Mouse (Mus musculus): ENCODE data around the gene Trim39. TPM values are rescaled to one million over a fixed set of nuclear protein-coding genes. Genes with fewer than 3 reads are reported as not detected.

Gene Trim39
- polyA plus RNA-seq, 1 experiment: 51.1 TPM

DNA sequence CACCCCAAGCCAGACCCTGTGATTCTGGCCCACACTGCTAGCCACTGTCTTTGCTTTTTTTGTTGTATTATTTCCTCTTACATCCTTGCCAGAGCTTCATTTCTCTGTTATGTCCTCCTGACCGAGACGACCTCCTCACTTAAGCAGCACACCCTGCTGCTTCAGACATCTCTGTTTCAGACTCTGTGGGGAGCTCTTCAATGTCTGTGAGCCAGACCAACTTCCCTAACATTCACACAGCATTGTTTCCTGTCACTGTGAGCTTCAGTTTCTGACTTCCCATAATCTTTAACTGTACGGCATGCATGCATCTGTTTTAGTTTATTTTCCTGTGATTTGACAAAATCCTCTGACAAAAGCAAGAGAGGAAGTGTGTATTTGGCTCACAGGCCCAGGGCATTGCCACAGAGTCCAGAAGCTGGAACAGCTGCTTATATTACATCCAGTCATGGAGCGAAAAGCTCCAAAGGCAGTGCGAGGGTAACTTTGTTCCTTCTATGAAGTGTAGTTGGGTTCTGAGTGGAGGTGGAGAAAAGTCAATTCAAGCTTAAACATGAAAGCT lies 53.4 kb downstream of the Trim39 start:
- Histone ChIP-seq H3K4me3 (ENCODE audit: control insufficient read depth, insufficient read depth, low read length) (no peak overlapping the region), H3K27ac (ENCODE audit: control insufficient read depth, insufficient read depth, low read length) (no peak overlapping the region), H3K27me3 (ENCODE audit: control insufficient read depth, insufficient read depth, low read length) (peaks cover 16% of the 10 kb centered on the region), H3K36me3 (ENCODE audit: control insufficient read depth, insufficient read depth, low read length) (no peaks in the 10 kb centered on the region), H3K4me1 (replicated peaks; ENCODE audit: control insufficient read depth, insufficient read depth, low read length) (0 out of 2 replicates have a peak, but pooled peaks cover 7% of the 10 kb centered on the region)
- 46% methylated on average over 5 of the region's 5 CpGs for WGBS
- TF ChIP-seq POLR2A (IDR thresholded peaks at IDR 0.05; ENCODE audit: control insufficient read depth, extremely low read depth, insufficient read depth, low read length, poor library complexity) (no peak), CTCF (IDR thresholded peaks at IDR 0.05; ENCODE audit: borderline replicate concordance, control insufficient read depth, extremely low read depth, insufficient read depth, low read length, poor library complexity) (no peak)
- DNase-seq: no peak

DNA sequence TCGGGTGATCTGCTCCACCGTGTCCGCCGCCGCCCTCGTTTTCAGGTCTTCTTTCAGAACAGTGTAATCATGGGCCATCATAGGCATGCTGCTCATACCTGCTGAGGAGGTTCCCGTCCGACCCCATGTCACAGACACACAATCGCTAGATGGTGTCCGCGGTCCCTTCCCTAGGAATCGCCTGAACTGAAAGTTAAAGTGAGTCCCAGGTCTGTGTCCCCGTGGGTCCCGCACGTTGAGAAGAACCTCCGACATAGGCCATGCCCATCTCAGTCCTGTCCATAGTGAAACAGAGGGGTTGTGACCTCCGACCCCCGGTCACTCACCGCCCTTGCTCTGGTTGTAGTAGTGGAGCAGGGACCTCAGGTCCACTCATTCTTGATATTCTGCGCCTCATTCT lies 56.5 kb downstream of the Trim39 start:
- Histone ChIP-seq H3K27me3 (ENCODE audit: control insufficient read depth, insufficient read depth, low read length) (peaks cover 12% of the 10 kb centered on the region; the same call in 1 of the 2 replicates), H3K36me3 (ENCODE audit: control insufficient read depth, insufficient read depth, low read length) (no peaks in the 10 kb centered on the region), H3K4me3 (ENCODE audit: control insufficient read depth, insufficient read depth, low read length) (no peak overlapping the region), H3K4me1 (replicated peaks; ENCODE audit: control insufficient read depth, insufficient read depth, low read length) (0 out of 2 replicates have a peak, but pooled peaks cover 7% of the 10 kb centered on the region), H3K27ac (ENCODE audit: control insufficient read depth, insufficient read depth, low read length) (no peak overlapping the region)
- DNase-seq: no peak
- TF ChIP-seq POLR2A (IDR thresholded peaks at IDR 0.05; ENCODE audit: control insufficient read depth, extremely low read depth, insufficient read depth, low read length, poor library complexity): no peak
- TF ChIP-seq CTCF (IDR thresholded peaks at IDR 0.05; ENCODE audit: borderline replicate concordance, control insufficient read depth, extremely low read depth, insufficient read depth, low read length, poor library complexity): no peak
- 9% methylated on average over 20 of the region's 20 CpGs for WGBS

Other genes starting within 250 kb of the Trim39 start
- 380 and 457 TPM in 2 replicates for gene H2-T23, start 239.4 kb downstream of the Trim39 start, polyA plus RNA-seq (2012; rRNA removed)
- gene H2-T22, start 229.5 kb downstream of the Trim39 start, polyA plus RNA-seq (2012; rRNA removed): 105 and 119 TPM in 2 replicates
- 0.22 TPM in 1 of 2 replicates, not detected in the other for gene Gm6034, start 229.3 kb downstream of the Trim39 start, polyA plus RNA-seq (2012; rRNA removed)
- 0.39 and 0.61 TPM in 2 replicates for gene Gm11127, start 213.9 kb downstream of the Trim39 start, polyA plus RNA-seq (2012; rRNA removed)
- gene Gm19684, start 150.6 kb downstream of the Trim39 start, polyA plus RNA-seq (2012; rRNA removed): 1.4 and 1.7 TPM in 2 replicates
- 1.7 and 2.4 TPM in 2 replicates for gene Gm7030, start 142.8 kb downstream of the Trim39 start, polyA plus RNA-seq (2012; rRNA removed)
- 20.1 and 20.8 TPM in 2 replicates for gene Gm8909, start 103.7 kb downstream of the Trim39 start, polyA plus RNA-seq (2012; rRNA removed)
- 1.7 and 2.5 TPM in 2 replicates for gene H2-T3, start 82.0 kb downstream of the Trim39 start, polyA plus RNA-seq (2012; rRNA removed)
- 124 and 160 TPM in 2 replicates for gene Rpp21, start 14.2 kb downstream of the Trim39 start, polyA plus RNA-seq (2012; rRNA removed)
- not detected in 2 replicates for gene H2-M10.2, start 14.2 kb upstream of the Trim39 start, polyA plus RNA-seq (2012; rRNA removed)
- 0.10 and 0.13 TPM in 2 replicates for gene H2-M10.1, start 53.9 kb upstream of the Trim39 start, polyA plus RNA-seq (2012; rRNA removed)
- not detected in 2 replicates for gene H2-M10.3, start 96.2 kb upstream of the Trim39 start, polyA plus RNA-seq (2012; rRNA removed)
- gene H2-M10.4, start 190.1 kb upstream of the Trim39 start, polyA plus RNA-seq (2012; rRNA removed): not detected in 2 replicates

Measured in thymus, adult 2 months (tissue).